Mouse (Mus musculus) bone marrow macrophage, adult 2 months (primary cell): Measurements from ENCODE around the gene Gria2.

Experiments
- CTCF ChIP-seq: IDR thresholded peaks from 2 replicates; pipeline ENCODE4 v1.5.1; 2012; ENCODE audit warnings: low read depth, mild to moderate bottlenecking, low read length, moderate library complexity
- POLR2A ChIP-seq: IDR thresholded peaks from 2 replicates; pipeline ENCODE4 v1.6.1; 2012; ENCODE audit warnings: mild to moderate bottlenecking, low read depth, low read length, borderline replicate concordance

DNA sequence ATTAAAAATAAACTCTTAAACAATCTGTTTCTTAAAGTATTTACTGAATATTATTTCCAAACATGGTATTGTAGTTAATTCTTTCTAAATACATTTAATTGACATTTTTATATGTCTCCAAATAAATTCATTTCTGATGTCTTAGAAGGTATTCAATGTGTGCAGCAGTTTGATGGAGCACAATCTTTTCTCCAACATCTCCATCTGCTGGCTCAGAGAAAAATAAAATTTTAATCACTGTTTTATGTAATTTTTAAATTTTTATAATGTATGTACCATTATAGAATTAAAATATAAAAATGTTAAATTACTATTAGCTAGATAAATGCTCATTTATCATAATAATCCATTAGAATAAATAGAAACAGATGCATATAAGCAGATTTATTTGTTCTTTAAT lies 5.9 kb downstream of the Gria2 start:
- no peak for TF ChIP-seq POLR2A
- no peak for TF ChIP-seq CTCF
